Mouse (Mus musculus) lung, postnatal 25 days (tissue): ENCODE data around the gene Uba5.

Source experiments
- DNase-seq: peaks from one replicate; pipeline ENCODE4 v3.0.0; 2022; ENCODE audit warnings: low spot score

The Uba5 gene

DNA sequence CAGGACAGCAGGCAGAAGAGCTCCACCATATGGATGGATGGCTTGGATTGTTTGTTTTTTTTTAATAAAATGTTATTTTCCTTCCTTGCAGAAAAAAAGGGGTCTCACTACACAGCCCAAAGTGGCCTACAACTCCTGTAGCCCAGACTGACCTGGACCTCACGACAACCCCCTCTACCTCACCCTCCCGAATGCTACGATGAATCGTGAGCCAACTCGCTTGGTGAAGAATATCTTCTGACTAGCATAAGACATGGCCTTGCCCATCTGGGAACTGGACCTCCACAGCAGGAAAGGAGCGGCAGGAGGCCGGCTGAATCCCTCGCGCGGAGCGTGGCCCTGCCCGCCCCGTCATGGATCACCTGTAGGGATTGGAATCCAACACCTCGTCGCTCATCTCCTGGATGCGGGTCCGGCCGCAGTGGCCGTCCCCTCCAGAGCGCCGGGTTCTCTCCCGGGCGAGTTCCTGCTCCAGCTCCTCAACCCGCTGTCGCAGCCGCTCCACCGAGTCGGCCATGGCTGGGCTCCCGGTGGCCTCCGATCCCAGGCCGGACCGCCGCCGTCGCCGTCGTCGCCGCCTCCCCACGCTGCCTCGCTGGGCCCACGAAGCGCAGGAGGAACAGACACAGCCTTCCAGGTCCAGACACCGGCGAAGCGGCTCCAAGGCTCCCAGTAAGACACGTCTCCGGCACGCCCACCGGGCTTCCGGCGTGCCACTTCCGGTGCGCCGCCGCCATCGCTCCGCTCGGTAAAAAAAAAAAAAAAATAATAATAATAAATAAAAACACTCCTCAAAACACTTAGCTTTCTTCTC lies at the start of gene Uba5:
TSS of gene Uba5 (minus strand) at position 705 of the 814 bp plus-strand sequence.
- DNase-seq = peak; percentile 60

DNA sequence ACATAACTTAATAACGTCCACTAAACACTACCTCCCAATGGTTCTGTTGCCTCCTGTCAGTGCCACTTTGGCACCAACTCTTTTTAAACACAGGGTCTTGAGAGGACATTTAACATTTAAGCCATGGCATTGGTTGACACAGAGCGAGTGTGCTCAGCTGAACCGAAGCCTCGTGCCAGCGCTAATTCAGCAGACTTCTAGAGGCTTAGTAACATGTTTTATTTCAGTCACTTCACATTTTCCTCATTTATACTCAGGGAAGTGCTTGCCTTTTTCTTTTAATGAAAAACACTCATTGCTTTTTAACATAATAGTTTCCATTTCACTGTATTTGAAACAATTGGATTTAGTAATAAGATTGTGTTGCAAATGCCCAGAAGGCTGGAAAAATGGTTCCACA lies 46.2 kb upstream of the Uba5 start:
- DNase-seq = no peak

DNA sequence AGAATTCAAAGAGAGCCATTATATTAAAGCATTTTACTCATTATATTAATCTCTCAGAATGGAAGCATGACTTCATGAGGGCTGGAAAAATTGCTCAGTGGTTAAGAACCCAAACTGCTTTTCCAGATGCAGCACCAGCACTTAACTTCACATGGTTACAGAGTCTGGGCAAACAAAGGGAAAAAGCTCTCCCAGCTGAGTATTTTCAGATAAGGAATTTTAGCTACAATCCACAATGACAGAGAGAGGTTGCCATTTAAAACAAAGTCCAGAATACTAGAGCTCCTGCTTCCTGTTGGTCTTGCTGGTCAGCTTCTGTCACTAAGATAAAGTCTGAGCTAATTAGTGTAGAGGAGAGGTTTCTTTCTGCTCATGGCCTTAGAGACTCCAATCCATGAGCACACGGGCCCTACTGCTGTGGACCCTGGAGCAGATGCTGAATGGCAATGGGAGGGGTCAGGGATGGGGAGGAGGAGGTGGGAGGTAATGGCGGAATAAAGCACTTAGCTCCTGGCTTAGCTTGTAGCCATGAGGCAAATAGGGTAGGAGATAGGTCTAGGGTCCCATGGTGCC lies 45.7 kb upstream of the Uba5 start:
- no peak for DNase-seq

DNA sequence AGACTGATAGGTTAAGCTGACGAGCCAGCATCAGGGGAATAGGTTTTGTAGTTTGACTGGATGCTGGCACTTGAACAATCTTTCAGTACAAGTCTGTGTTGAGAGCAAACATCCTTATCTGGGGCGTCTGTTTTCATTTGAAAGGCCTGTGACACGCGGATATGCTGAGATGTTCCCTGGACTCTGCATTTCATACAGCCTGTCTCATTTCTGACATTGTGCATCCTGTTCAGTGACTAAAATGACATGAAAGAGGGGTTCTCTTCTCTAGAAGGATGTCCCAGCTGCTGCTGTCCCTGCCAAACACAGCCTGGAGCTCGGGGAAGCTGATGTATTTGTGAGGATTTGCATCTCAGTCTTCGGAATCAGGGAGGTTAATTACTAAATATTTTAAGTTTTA lies 44.5 kb upstream of the Uba5 start:
- DNase-seq = no peak

DNA sequence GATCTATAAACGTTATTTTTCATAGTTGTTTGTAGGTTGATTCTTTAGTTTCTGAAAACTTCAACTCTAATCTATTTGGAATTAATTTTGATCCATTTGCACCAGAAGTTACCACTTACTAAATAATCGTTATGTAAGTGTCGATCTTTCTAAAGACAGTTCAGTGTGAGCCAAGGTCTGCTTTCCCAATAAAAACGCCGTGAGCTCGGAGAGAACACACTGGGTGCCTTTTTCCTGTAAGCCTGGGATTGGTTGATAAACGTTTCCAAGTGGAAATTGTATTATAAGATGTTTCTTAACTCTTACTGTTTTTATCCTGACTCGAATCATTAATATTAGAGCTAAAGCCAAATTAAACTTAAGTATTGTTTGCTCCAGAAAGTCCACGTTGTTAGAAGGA lies 44.0 kb upstream of the Uba5 start:
- no peak for DNase-seq

DNA sequence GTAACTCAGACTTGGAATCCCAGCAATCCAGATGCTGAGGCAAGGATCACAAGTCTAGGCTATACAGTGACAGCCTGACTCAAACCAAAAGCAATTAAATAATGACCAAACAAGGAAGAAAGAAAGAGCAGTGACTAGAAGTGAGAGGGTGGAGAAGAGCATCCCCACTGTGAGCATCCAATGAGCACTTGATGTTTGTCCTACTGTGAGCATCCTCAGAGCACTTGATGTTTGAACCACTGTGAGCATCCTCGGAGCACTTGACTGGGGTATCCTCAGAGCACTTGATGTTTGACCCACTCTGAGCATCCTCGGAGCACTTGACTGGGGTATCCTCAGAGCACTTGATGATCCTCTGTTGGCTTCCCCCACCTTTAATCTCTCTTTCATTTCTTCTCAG lies 42.1 kb upstream of the Uba5 start:
- no peak for DNase-seq

DNA sequence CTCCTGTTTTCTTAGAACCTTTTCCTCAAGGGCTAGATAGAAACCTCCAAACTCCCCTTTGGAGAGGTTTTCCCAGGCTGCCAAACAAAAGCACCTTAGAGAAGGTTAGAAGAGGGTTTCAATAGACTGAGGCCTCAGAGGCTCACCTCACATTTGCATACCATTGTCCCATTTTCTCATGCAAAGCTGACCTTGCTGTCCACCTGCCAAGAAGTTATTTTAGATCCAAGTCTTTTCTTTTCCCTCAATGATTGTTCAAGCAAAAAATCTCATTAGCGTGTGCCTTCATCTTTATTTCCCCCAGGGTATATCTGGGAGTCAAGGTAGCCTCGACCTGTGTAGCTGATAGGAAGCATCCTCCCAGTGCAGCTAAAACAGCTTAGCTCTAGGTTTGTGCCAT lies 40.0 kb upstream of the Uba5 start:
- no peak for DNase-seq

DNA sequence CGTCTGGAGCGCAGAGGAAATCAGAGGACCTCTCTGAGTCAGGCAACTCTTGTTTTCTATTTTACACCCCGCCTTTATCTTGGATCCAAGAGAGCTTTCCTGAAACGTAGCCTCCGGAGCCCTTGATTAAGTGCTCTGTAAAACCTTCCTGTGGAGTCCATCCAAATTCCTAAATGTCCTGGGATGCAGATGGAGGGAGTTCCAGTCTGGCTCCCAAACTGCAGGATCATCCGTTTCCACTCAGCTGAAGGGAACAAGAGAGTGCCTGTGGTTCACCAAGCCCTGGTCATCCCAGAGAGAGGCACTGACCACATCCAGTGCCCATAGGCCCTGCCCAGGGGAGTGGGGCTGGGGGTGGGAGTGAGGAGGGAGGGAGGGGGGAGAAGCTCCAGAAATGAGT lies 39.4 kb upstream of the Uba5 start:
- DNase-seq = peak; percentile 13

DNA sequence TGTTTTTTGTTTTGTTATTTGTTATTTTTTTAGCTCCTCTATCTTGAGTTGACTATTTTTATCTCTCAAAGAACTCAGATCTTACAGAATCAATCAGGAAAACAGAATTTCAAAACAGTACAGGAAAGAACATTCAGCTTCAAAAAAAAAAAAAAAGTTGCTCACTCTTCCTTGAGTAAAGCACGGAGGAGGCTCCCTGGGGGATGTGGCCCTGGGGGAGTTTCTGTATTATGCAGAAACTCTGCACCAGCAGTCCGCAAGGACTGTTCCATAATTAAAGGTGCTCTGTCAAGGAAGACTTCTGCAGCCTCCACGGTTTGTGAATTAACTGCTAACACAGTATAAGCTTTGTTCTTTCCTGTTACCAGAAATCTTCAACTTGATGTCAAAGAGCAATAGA lies 38.5 kb upstream of the Uba5 start:
- DNase-seq = no peak

DNA sequence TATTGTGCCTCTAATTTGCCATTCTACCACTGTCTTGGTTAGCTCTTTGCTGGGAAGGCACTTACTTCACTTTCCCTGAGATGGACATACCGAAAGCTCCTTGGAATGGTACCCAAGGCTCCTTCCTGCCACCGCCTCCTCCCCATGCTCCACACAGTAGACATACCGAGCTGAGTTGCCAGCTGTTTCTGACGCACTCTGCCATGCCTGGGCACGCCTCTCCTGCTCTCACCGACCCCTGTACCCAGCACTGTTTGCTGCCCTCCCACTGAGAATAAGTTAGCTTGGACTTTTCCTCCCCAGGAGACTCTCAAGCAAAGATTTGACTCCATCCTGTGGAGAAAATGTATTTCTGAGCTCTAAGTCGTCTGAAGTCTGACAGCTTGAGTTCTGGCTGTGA lies 37.9 kb upstream of the Uba5 start:
- peak; percentile 25 for DNase-seq

DNA sequence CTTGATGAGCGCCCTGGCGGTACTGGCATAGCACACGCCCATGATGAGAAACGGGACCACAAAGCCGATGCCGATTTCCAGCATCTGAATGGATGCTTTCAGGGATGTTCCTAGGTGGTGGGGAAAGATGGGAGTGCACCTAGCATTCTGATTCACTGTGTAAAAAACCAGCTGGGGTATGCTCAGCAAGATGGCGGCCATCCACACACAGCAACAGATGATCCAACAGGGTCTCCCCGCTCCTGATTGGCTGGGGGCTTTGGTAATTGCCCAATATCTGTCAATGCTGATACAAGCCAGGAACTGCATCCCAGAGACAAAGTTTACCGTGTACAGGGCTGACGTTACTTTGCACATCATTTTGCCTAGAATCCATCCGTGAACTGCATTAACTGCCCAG lies 36.1 kb upstream of the Uba5 start:
- DNase-seq = no peak

DNA sequence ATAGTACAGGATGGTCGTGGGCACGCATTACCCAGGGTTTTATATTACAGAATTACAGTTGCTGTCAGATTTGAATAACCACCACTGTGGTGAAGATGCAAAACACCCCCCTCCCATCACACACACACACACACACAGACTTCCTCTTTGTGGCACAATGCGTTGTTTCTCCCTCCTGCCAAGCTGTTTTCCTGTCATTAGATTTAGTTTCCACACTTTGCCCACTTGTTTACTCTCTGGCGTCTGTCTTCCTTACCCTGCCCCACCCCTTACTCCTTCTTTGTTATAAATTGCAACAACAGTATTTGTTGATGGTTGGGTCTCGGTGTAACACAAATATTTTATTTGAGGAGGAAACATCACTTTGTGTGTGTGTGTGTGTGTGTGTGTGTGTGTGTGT lies 35.3 kb upstream of the Uba5 start:
- DNase-seq = peak; percentile 63

DNA sequence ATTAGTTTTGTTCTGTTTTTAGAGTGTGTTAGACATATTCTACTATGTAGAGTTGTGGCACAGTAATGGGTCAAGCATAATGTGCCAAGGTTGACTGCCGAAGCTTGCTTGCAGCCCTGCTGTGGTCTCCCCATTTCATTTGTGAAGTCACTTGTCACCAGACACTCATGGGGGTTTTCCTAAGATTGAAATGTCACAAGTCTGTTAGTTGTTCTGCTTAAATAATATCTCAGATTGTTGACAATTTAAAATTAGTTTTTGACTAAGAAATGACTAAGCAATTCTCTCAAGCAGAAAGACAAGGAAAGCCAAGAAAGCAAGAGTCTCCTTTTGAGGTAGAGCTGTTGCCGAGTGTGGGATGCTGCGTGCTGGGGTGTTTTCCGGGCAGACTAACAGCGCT lies 30.0 kb upstream of the Uba5 start:
- no peak for DNase-seq

DNA sequence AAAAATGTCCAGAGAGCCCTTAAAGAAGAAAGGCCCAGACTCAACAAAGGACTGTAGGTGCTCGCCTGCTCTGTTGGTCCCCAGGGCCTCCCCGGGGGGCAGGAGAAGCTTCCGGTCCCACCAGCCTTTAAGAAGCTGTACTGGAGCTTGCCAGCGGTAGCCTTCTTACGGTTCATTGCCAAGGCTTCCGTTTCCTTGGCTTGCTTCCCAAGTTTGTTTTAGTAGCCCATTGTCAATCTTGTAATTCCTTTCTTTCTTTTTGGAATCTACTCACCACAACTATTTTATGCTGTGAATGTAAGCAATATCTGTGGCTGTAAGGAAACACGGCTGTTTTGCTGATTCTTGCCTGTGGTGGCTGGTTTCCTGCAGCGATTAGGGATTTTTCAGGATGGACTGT lies 25.6 kb upstream of the Uba5 start:
- peak; percentile 67 for DNase-seq

DNA sequence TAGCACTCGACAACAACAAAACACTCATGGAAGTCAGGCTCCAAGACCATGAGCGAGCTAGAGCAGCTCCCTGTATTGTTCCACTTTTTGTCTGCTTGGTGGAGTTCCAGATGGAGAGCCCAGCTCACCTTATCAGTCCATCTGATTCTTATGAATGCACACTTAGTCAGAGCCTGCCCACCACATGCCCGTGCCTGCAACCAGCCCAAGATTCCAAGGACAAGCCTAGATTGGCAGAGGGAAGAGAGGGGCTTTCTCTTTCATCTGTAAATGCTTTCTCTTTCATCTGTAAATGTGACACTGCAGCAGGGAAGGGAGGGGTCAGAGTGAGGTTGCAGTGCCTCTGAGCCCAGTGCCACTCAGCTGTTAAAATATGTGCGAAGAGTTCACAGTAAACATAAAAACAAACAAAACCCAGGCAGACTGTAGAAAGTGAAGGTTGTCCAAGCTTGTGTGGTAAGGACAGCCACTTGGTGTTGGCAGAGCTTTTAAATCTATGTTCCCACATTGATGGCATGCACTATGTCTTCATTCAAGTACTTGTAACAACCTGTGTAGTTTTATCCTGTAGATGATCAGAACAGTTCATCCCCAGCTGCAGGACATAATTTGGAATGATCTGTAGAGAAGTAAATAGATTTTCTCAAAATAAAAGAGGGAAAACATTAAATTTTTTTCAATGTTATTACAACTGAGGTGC lies 22.9 kb upstream of the Uba5 start:
- no peak for DNase-seq

DNA sequence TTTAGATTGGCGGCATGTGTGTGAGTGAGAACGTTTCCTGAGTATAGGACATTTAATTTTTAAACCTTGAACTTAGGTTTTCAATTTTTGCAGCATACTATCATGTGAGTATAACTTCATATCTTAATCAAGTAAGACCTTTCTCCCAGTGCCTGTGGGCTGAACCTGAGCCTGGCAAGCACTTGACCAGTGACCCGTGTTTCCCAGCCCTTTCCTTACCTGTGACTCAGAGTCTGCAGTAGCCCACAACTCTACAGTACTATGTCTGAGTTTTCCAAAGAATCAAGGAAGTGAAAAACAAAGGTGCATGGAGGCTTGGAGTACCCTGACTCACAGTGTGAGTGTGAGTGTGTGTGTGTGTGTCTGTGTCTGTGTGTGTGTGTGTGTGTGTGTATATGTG lies 17.1 kb upstream of the Uba5 start:
- no peak for DNase-seq

DNA sequence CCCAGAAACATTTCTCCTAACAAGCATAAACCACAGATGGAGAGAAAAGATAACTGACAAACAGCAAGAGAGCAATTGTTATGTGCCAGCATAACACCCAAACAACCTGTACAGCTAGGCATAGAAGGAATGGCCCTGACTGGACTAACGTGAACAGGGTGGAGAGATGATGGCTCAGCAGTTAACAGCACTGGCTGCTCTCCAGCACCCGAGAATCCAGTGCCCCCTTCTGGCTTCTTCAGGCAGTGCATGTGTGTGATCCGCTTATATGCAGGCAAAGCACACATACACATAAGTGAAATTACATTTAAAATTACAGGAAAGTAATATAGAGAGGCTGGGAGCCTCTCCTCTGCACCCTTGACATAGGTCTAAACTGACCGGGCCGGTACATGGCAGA lies 16.4 kb upstream of the Uba5 start:
- no peak for DNase-seq

DNA sequence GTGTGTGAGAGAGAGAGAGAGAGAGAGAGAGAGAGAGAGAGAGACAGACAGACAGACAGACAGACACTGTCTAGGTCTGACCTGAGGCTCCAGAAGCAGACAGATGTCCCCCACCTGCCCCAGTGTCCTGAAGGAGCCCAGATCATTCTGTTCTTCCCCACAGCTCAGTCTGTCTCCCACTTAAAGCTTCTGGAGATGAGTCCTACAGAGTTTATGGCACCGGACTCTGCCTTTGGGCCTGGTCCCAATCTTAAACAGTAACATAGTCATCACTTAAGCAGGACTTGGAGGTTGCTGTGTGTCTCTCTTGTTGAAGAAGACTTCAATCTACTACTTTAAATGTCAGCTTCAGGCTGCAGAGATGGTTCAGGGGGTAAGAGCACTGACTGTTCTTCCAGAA lies 15.8 kb upstream of the Uba5 start:
- DNase-seq = no peak

DNA sequence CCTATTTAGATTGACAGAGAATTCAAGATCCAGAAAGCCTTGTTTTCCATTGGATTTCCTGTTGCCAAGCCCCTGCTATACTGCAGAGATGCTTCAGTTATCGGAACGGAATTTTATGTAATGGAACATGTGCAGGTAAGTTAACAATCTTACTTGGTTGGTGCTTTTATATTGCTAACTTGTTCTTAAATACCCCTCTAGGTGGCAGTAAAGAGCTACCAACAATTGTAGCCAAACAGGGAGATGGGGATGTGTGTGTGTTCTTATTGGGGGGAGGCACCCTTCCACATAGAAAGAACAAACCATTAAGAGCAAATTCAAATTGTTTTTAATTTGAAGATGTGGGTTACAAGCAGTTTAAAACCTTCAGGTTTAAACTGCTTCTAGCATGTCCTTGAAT lies 12.9 kb upstream of the Uba5 start:
- no peak for DNase-seq

DNA sequence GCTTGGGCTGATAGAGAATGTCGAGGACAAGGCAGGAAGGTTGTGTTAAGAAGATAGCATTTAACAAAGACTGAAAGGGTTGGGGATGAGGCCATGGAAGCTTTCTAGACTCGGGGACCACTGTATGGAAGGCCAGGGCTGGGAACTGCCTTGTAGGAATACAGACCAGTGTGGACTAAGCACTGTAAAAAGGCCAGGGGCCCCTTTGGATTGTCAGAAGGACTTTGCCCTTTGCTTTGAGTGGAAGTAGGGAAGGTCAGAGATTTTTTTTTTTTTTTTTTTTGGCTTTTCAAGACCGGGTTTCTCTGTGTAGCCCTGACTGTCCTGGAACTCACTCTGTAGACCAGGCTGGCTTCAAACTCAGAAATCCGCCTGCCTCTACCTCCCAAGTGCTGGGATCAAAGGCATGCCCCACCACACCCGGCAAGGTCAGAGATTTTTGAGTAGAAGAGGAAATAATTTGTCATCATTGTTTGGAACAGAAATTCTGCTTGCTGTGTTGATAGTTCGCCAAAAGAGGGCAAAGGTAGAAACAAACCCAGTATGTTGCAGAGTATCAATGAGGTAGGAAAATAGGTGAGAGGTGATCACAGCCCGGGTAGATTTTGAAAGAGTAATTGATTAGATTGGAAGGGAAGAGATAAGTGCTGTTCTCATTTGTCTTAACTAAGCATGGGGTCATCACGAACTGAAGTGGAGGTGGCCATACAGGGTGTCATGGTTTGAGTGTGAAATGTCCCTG lies 8.1 kb upstream of the Uba5 start:
- DNase-seq = no peak

DNA sequence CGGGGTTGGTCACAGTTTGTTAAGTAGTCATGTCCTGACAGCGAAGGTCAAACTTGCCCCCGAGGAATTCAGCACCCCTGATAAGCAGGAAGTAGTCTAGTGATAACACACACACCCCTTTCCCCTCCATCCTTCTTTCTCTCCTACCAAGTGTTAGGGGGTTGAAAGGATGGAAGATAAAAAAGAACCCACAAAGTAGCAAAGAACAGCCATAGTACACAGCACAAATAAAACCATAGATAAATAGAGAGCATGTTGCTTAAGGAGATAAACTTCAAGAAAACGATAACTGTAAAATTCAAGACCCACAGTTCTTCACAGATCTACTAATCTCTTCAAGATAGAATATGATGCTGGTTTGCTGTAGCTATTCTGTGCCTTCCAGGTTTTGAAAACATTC lies 7.3 kb upstream of the Uba5 start:
- no peak for DNase-seq

DNA sequence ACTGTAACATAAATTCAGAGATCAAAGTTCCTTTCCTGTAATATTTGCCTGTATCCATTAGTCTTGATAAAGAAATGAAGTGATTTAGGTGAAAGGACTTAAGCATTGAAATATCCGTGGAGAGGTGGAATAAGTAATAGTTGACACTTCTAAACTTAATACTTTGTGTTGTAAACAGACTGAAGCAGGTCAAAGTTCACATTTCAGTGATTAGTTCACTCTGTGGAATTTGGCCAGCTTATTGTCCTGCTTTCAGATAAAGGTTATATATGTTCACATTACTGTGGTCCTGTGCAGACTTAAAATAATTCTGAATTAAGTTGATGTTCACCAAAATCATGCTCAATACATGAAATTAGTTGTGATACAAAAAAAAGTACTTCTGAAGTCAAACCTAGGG lies 1.6 kb upstream of the Uba5 start:
- DNase-seq = no peak
